Mouse (Mus musculus) lung, embryonic 14.5 days (tissue): ENCODE data around the gene Cbx6. TPM values are rescaled to one million over a fixed set of nuclear protein-coding genes. Genes with fewer than 3 reads are reported as not detected.

Experiments
- ATAC-seq: fragments of 200-750 bp; cut with Nextera tagmentation; 2 replicates; pipeline ENCODE4 v1.8.0; 2017; ENCODE audit warnings: mild to moderate bottlenecking, moderate TSS enrichment, moderate library complexity; ENCODE audit not compliant: insufficient read depth
- DNase-seq: peaks from one replicate; pipeline ENCODE4 v3.0.0-alpha.2; 2015
- H3K27ac ChIP-seq: fragments of 300-500 bp; sonication (generic); 2 replicates; pipeline ENCODE4 v1.5.1; 2014; ENCODE audit warnings: low read depth, mild to moderate bottlenecking, moderate library complexity
- H3K27me3 ChIP-seq: fragments of 300-500 bp; sonication (generic); 2 replicates; pipeline ENCODE4 v1.6.1; 2014; ENCODE audit warnings: low read length, control low read depth; ENCODE audit not compliant: insufficient read depth
- H3K36me3 ChIP-seq: fragments of 300-500 bp; sonication (generic); 2 replicates; pipeline ENCODE4 v1.6.1; 2014; ENCODE audit warnings: control low read depth; ENCODE audit not compliant: insufficient read depth
- H3K4me1 ChIP-seq: fragments of 300-500 bp; sonication (generic); 2 replicates; pipeline ENCODE4 v1.6.1; 2014; ENCODE audit warnings: antibody characterized with exemption, control low read depth; ENCODE audit not compliant: insufficient read depth
- H3K4me2 ChIP-seq: fragments of 300-500 bp; sonication (generic); 2 replicates; pipeline ENCODE4 v1.6.1; 2014; ENCODE audit warnings: mild to moderate bottlenecking
- H3K4me3 ChIP-seq: fragments of 300-500 bp; sonication (generic); 2 replicates; pipeline ENCODE4 v1.5.1; 2014; ENCODE audit warnings: low read depth, low read length
- H3K9ac ChIP-seq: fragments of 300-500 bp; sonication (generic); 2 replicates; pipeline ENCODE4 v1.6.1; 2014
- H3K9me3 ChIP-seq: fragments of 300-500 bp; sonication (generic); 2 replicates; pipeline ENCODE4 v1.6.1; 2016; ENCODE audit warnings: low read depth, low read length, control low read depth
- CTCF ChIP-seq: IDR thresholded peaks from 2 replicates; pipeline ENCODE4 v1.5.1; 2016; ENCODE audit warnings: antibody characterized with exemption, low read depth
- whole genome bisulfite sequencing: fragments of 180-500 bp; shearing (Covaris S2); extraction: QIAGEN DNeasy Blood & Tissue Kit; methylation state at CpG from one replicate; pipeline ENCODE4 v1.1.7; 2014; 5-methylcytosine and 5-hydroxymethylcytosine counted together
- polyA plus RNA-seq: library from polyadenylated mRNA; unstranded; fragments of >200 nt; fragmentation: Nextera tagmentation; extraction: Ambion mirVana; gene quantifications from 2 replicates; pipeline ENCODE4 v1.2.1, GENCODE M21; 2014

Cbx6 gene
- polyA plus RNA-seq, 1 experiment from 2014 or later, result 47.1 TPM

- no peak overlapping the region for H3K9ac ChIP-seq
- no peak overlapping the region for H3K27ac ChIP-seq
- no peaks in the 10 kb centered on the region for H3K36me3 ChIP-seq
- no peaks in the 10 kb centered on the region for H3K9me3 ChIP-seq
- TF ChIP-seq CTCF, result no peak
- DNase-seq (no peak), ATAC-seq (no peak)
- peaks cover 13% of the 10 kb centered on the region for H3K27me3 ChIP-seq
- WGBS, result 62% methylated on average over 4 of the region's 4 CpGs
- no peak overlapping the region for H3K4me3 ChIP-seq
- H3K4me1 ChIP-seq, result no peaks in the 10 kb centered on the region
- no peak overlapping the region for H3K4me2 ChIP-seq
Observed at GRCm38 (mm10) chr15:79810997-79811396, 23.5 kb downstream of the Cbx6 start.

GRCm38 (mm10) chr15:79810061-79810460 lies 24.4 kb downstream of the Cbx6 start:
- H3K27ac ChIP-seq, result no peak overlapping the region
- no peak for DNase-seq
- no peak for ATAC-seq
- TF ChIP-seq CTCF, result no peak
- no peaks in the 10 kb centered on the region for H3K4me1 ChIP-seq
- no peak overlapping the region for H3K4me2 ChIP-seq
- no peak overlapping the region for H3K9ac ChIP-seq
- H3K36me3 ChIP-seq, result no peaks in the 10 kb centered on the region
- whole genome bisulfite sequencing, result 46% methylated on average over 3 of the region's 3 CpGs
- H3K4me3 ChIP-seq, result no peak overlapping the region
- H3K27me3 ChIP-seq, result peaks cover 22% of the 10 kb centered on the region
- H3K9me3 ChIP-seq, result no peaks in the 10 kb centered on the region

- Histone ChIP-seq H3K4me2 (no peak overlapping the region), H3K36me3 (no peaks in the 10 kb centered on the region), H3K9ac (no peak overlapping the region), H3K27ac (no peak overlapping the region), H3K4me1 (no peaks in the 10 kb centered on the region), H3K4me3 (no peak overlapping the region), H3K9me3 (no peaks in the 10 kb centered on the region), H3K27me3 (peaks cover 35% of the 10 kb centered on the region)
- no peak for TF ChIP-seq CTCF
- DNase-seq, result no peak
- WGBS, result 45% methylated on average over 5 of the region's 5 CpGs
- no peak for ATAC-seq
Observed at GRCm38 (mm10) chr15:79808658-79809057, 25.8 kb downstream of the Cbx6 start.

GRCm38 (mm10) chr15:79808114-79808513 lies 26.4 kb downstream of the Cbx6 start:
- no peak overlapping the region for H3K4me2 ChIP-seq
- no peaks in the 10 kb centered on the region for H3K4me1 ChIP-seq
- H3K4me3 ChIP-seq, result no peak overlapping the region
- H3K27me3 ChIP-seq, result peaks cover 40% of the 10 kb centered on the region
- no peak overlapping the region for H3K9ac ChIP-seq
- peak; percentile 81 for TF ChIP-seq CTCF
- WGBS, result 32% methylated on average over 5 of the region's 5 CpGs
- H3K36me3 ChIP-seq, result no peaks in the 10 kb centered on the region
- no peak overlapping the region for H3K27ac ChIP-seq
- no peaks in the 10 kb centered on the region for H3K9me3 ChIP-seq
- ATAC-seq (no peak), DNase-seq (peak; percentile 77)

- DNase-seq (no peak), ATAC-seq (no peak)
- WGBS, result 24% methylated on average over 1 of the region's 1 CpGs
- no peaks in the 10 kb centered on the region for H3K4me1 ChIP-seq
- TF ChIP-seq CTCF, result no peak
- H3K9me3 ChIP-seq, result no peaks in the 10 kb centered on the region
- peaks cover 50% of the 10 kb centered on the region for H3K27me3 ChIP-seq
- no peaks in the 10 kb centered on the region for H3K36me3 ChIP-seq
- H3K4me3 ChIP-seq, result no peak overlapping the region
- no peak overlapping the region for H3K4me2 ChIP-seq
- no peak overlapping the region for H3K27ac ChIP-seq
- no peak overlapping the region for H3K9ac ChIP-seq
Observed at GRCm38 (mm10) chr15:79807050-79807449, 27.4 kb downstream of the Cbx6 start.

- no peak overlapping the region for H3K9ac ChIP-seq
- no peaks in the 10 kb centered on the region for H3K36me3 ChIP-seq
- peaks cover 56% of the 10 kb centered on the region for H3K27me3 ChIP-seq
- no peak overlapping the region for H3K27ac ChIP-seq
- WGBS, result 20% methylated on average over 8 of the region's 8 CpGs
- no peaks in the 10 kb centered on the region for H3K9me3 ChIP-seq
- DNase-seq, result no peak
- TF ChIP-seq CTCF, result no peak
- 0 out of 2 replicates have a peak, but pooled peaks have one; percentile 1 for ATAC-seq
- H3K4me3 ChIP-seq, result peak overlapping the region; percentile 60; the same call in 1 of the 2 replicates
- H3K4me2 ChIP-seq, result peak overlapping the region; percentile 90
- no peaks in the 10 kb centered on the region for H3K4me1 ChIP-seq
Observed at GRCm38 (mm10) chr15:79805246-79805645, 29.2 kb downstream of the Cbx6 start.

- Histone ChIP-seq H3K27me3 (peaks cover 56% of the 10 kb centered on the region), H3K4me3 (peak within 1 kb of the TSS; percentile 60)
- DNase-seq, result peak; percentile 71
Observed at GRCm38 (mm10) chr15:79804352-79805071, 30.0 kb downstream of the Cbx6 start, which contains the start of gene Nptxr. Nptxr (minus strand) TSS chr15:79804766.

More at GRCm38 (mm10) chr15:79804352-79805071, 30.0 kb downstream of the Cbx6 start, which contains the start of gene Nptxr:
- Histone ChIP-seq H3K4me1 (no peaks in the 10 kb centered on the region), H3K9me3 (no peaks in the 10 kb centered on the region), H3K9ac (peak within 1 kb of the TSS; percentile 58), H3K36me3 (no peaks in the 10 kb centered on the region), H3K4me2 (peak within 1 kb of the TSS; percentile 90), H3K27ac (no peak within 1 kb of the TSS)
- no peak for TF ChIP-seq CTCF
- peak; percentile 78 for ATAC-seq
- WGBS, result under 1% methylated on average over 84 of the region's 91 CpGs
